ENCODE assay signal across 23 mouse cellular contexts in the genomic region with DNA sequence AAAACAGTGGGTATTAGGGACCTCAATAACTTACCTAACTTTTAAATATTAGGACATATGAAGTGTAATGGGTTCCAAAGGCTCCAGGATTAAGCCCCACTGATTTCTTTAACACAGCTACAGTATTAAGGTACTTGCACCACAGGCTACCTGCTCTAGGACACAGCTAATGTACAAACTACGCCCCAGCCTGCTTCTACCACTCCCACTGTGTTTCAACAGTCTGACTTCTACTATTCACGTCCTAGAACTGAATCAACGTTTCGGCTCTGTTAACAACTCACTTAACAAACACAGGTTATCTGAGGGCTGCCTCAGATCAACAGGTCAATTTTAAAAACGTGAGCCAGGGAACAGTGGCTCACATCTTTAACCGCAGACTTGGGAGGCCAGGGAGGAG. TPM values are rescaled to one million over a fixed set of nuclear protein-coding genes. Genes with fewer than 3 reads are reported as not detected.
A peak's percentile ranks its signal among the peaks of the same experiment; 100 is the strongest.
DNase-seq lines count a peak whose midpoint lies in the region; ATAC-seq and TF ChIP-seq lines count a peak whose summit lies in the region.
"Had no signal": no experiment of that assay in that cellular context is flagged by ENCODE, and none has a peak within 500 bp of the region (broad histone marks: within the 10 kb centered on the region; RNA-seq: fewer than 3 reads in every experiment).

No protein-coding gene starts in this region.

- TF ChIP-seq CTCF in stomach, postnatal 0 days (IDR thresholded peaks at IDR 0.05; ENCODE audit: low read depth): no peak

- intact Hi-C loops in left cerebral cortex, postnatal 4 days (cut with DNase I): loop anchor here (10.0 kb wide), 1 partner anchor 731 kb away; no protein-coding TSS in a partner anchor

- no peak for TF ChIP-seq EP300 in stomach, postnatal 0 days (optimal IDR thresholded peaks at IDR 0.05)

- peak overlapping the region; percentile 12; the same call in 1 of the 2 replicates for H3K27ac ChIP-seq in liver, embryonic 12.5 days
- H3K27ac ChIP-seq in liver, embryonic 11.5 days (ENCODE audit: low read depth, low read length): no peak overlapping the region
- H3K27ac ChIP-seq in stomach, embryonic 15.5 days: no peak overlapping the region
- H3K27ac ChIP-seq in stomach, postnatal 0 days (replicated peaks): no peak overlapping the region
- peak overlapping the region; percentile 26 for H3K27ac ChIP-seq in liver, embryonic 16.5 days (ENCODE audit: low read length)
- H3K27ac ChIP-seq: embryonic facial prominence, embryonic 10.5 days; embryonic facial prominence, embryonic 12.5 days; forebrain, embryonic 13.5 days; forebrain, embryonic 15.5 days had no signal

- 0 out of 2 replicates have a peak, but pooled peaks have one; percentile 24 for ATAC-seq in liver, embryonic 12.5 days
- no peak for ATAC-seq in liver, embryonic 11.5 days (replicated peaks; ENCODE audit: low FRiP score)
- ATAC-seq in stomach, embryonic 15.5 days (ENCODE audit: insufficient read depth, low FRiP score, low read depth): 0 out of 2 replicates have a peak, but pooled peaks have one; percentile 16
- no peak for ATAC-seq in stomach, postnatal 0 days (ENCODE audit: low FRiP score, low TSS enrichment)
- ATAC-seq in liver, embryonic 16.5 days (ENCODE audit: low read depth): peak; percentile 76
- ATAC-seq: Patski had no signal

- H3K9ac ChIP-seq in liver, embryonic 12.5 days: no peak overlapping the region
- H3K9ac ChIP-seq in liver, embryonic 11.5 days (ENCODE audit: low read depth, low read length): no peak overlapping the region
- no peak overlapping the region for H3K9ac ChIP-seq in stomach, embryonic 15.5 days
- H3K9ac ChIP-seq in stomach, postnatal 0 days (ENCODE audit: low read length): no peak overlapping the region
- no peak overlapping the region for H3K9ac ChIP-seq in liver, embryonic 16.5 days (ENCODE audit: low read depth, low read length)
- H3K9ac ChIP-seq: embryonic facial prominence, embryonic 12.5 days; forebrain, embryonic 13.5 days; forebrain, embryonic 15.5 days had no signal

- H3K4me1 ChIP-seq in liver, embryonic 12.5 days: no peaks in the 10 kb centered on the region; the same call in 1 of the 2 replicates
- no peaks in the 10 kb centered on the region for H3K4me1 ChIP-seq in liver, embryonic 11.5 days (replicated peaks; ENCODE audit: control insufficient read depth, insufficient read depth, low read length)
- no peaks in the 10 kb centered on the region for H3K4me1 ChIP-seq in stomach, embryonic 15.5 days
- no peaks in the 10 kb centered on the region for H3K4me1 ChIP-seq in stomach, postnatal 0 days (replicated peaks; ENCODE audit: control insufficient read depth, insufficient read depth)
- H3K4me1 ChIP-seq in liver, embryonic 16.5 days (ENCODE audit: control insufficient read depth, low read depth, low read length): peaks cover 2% of the 10 kb centered on the region; the same call in 1 of the 2 replicates
- H3K4me1 ChIP-seq: embryonic facial prominence, embryonic 10.5 days; embryonic facial prominence, embryonic 12.5 days; forebrain, embryonic 13.5 days; forebrain, embryonic 15.5 days had no signal

- no peaks in the 10 kb centered on the region for H3K27me3 ChIP-seq in liver, embryonic 12.5 days (replicated peaks)
- H3K27me3 ChIP-seq in liver, embryonic 11.5 days (replicated peaks; ENCODE audit: control insufficient read depth, insufficient read depth, low read length): no peaks in the 10 kb centered on the region
- no peaks in the 10 kb centered on the region for H3K27me3 ChIP-seq in stomach, embryonic 15.5 days (replicated peaks)
- H3K27me3 ChIP-seq in stomach, postnatal 0 days (ENCODE audit: control insufficient read depth, insufficient read depth, low read length): no peaks in the 10 kb centered on the region
- H3K27me3 ChIP-seq in liver, embryonic 16.5 days (ENCODE audit: control insufficient read depth, insufficient read depth, low read depth, low read length): no peaks in the 10 kb centered on the region
- H3K27me3 ChIP-seq: CH12.LX; embryonic facial prominence, embryonic 12.5 days; forebrain, embryonic 13.5 days; forebrain, embryonic 15.5 days; Patski had no signal

- WGBS in liver, embryonic 12.5 days (ENCODE audit: insufficient replicate concordance): 73% methylated on average over 6 of the region's 6 CpGs
- 76% methylated on average over 6 of the region's 6 CpGs for WGBS in liver, embryonic 11.5 days
- 70% methylated on average over 6 of the region's 6 CpGs for WGBS in stomach, embryonic 15.5 days
- WGBS in stomach, postnatal 0 days: 67% methylated on average over 6 of the region's 6 CpGs
- WGBS in liver, embryonic 16.5 days (ENCODE audit: insufficient replicate concordance): 61% methylated on average over 6 of the region's 6 CpGs

- no peaks in the 10 kb centered on the region for H3K9me3 ChIP-seq in liver, embryonic 12.5 days (replicated peaks)
- H3K9me3 ChIP-seq in liver, embryonic 11.5 days (ENCODE audit: control insufficient read depth, low read length): no peaks in the 10 kb centered on the region
- no peaks in the 10 kb centered on the region for H3K9me3 ChIP-seq in stomach, embryonic 15.5 days
- no peaks in the 10 kb centered on the region for H3K9me3 ChIP-seq in stomach, postnatal 0 days (ENCODE audit: control insufficient read depth, low read length)
- H3K9me3 ChIP-seq in liver, embryonic 16.5 days (replicated peaks; ENCODE audit: control insufficient read depth, low read length): no peaks in the 10 kb centered on the region
- H3K9me3 ChIP-seq: embryonic facial prominence, embryonic 10.5 days; embryonic facial prominence, embryonic 12.5 days; forebrain, embryonic 13.5 days; forebrain, embryonic 15.5 days; G1E had no signal

- H3K36me3 ChIP-seq in liver, embryonic 12.5 days: peaks cover 96% of the 10 kb centered on the region
- H3K36me3 ChIP-seq in liver, embryonic 11.5 days (ENCODE audit: control insufficient read depth, insufficient read depth, low read length): peaks cover 46% of the 10 kb centered on the region
- H3K36me3 ChIP-seq in stomach, embryonic 15.5 days: peaks cover 52% of the 10 kb centered on the region
- peaks cover 35% of the 10 kb centered on the region for H3K36me3 ChIP-seq in stomach, postnatal 0 days (ENCODE audit: control insufficient read depth, insufficient read depth, low read length)
- H3K36me3 ChIP-seq in liver, embryonic 16.5 days (ENCODE audit: control insufficient read depth, insufficient read depth): peaks cover 47% of the 10 kb centered on the region

- no peak overlapping the region for H3K4me3 ChIP-seq in liver, embryonic 12.5 days
- H3K4me3 ChIP-seq in liver, embryonic 11.5 days (ENCODE audit: low read depth, low read length): no peak overlapping the region
- no peak overlapping the region for H3K4me3 ChIP-seq in stomach, embryonic 15.5 days (replicated peaks)
- H3K4me3 ChIP-seq in stomach, postnatal 0 days (ENCODE audit: low read depth, low read length): no peak overlapping the region
- H3K4me3 ChIP-seq in liver, embryonic 16.5 days (ENCODE audit: low read depth, low read length): no peak overlapping the region
- H3K4me3 ChIP-seq: embryonic facial prominence, embryonic 10.5 days; embryonic facial prominence, embryonic 12.5 days; forebrain, embryonic 13.5 days; forebrain, embryonic 15.5 days had no signal

- no peak overlapping the region for H3K4me2 ChIP-seq in liver, embryonic 12.5 days
- H3K4me2 ChIP-seq in liver, embryonic 11.5 days: no peak overlapping the region
- no peak overlapping the region for H3K4me2 ChIP-seq in stomach, embryonic 15.5 days
- H3K4me2 ChIP-seq in stomach, postnatal 0 days (replicated peaks; ENCODE audit: low read depth): no peak overlapping the region
- H3K4me2 ChIP-seq in liver, embryonic 16.5 days (ENCODE audit: low read depth, low read length): no peak overlapping the region
- H3K4me2 ChIP-seq: embryonic facial prominence, embryonic 12.5 days; forebrain, embryonic 13.5 days; forebrain, embryonic 15.5 days had no signal

- DNase-seq in liver, embryonic 11.5 days (ENCODE audit: low spot score): no peak
- no peak for DNase-seq in stomach, postnatal 0 days (ENCODE audit: low spot score)
- DNase-seq in yolk sac, embryonic 10.5 days (ENCODE audit: low spot score): peak; percentile 22
- no peak for DNase-seq in natural killer cell, adult 2 months (ENCODE audit: low spot score in 2 of 2)
- DNase-seq in left cerebral cortex, postnatal 4 days: no peak
- DNase-seq: adrenal gland, adult 8-10 months; cerebellum, adult 11-12 months; cerebellum, adult 2 months; cerebellum, adult 9-10 months had no signal

RNA-seq across cellular contexts. Expression of gene Adh5, which starts 20.9 kb away (rescaled TPM):
- polyA plus RNA-seq in liver, embryonic 12.5 days (2016; fragmentation: Nextera tagmentation; extraction: Ambion mirVana): 96.7 and 98.9 TPM in 2 replicates
- polyA plus RNA-seq in liver, embryonic 11.5 days (2014; fragmentation: Nextera tagmentation; extraction: Ambion mirVana): 176 and 184 TPM in 2 replicates
- polyA plus RNA-seq in stomach, embryonic 15.5 days (2015; fragmentation: Nextera tagmentation; extraction: Ambion mirVana): 181 and 197 TPM in 2 replicates
- 99.8 and 104 TPM in 2 replicates for polyA plus RNA-seq in stomach, postnatal 0 days (2015; fragmentation: Nextera tagmentation; extraction: Ambion mirVana)
- 178 and 180 TPM in 2 replicates for polyA plus RNA-seq in liver, embryonic 16.5 days (2015; fragmentation: Nextera tagmentation; extraction: Ambion mirVana)
- total RNA-seq in left cerebral cortex, postnatal 4 days (2021): 100 to 1,000 TPM; 120 to 122 TPM

RNA-seq across cellular contexts. Expression of gene Metap1, which starts 25.5 kb away (rescaled TPM):
- polyA plus RNA-seq in liver, embryonic 12.5 days (2016; fragmentation: Nextera tagmentation; extraction: Ambion mirVana): 31.8 and 33.1 TPM in 2 replicates
- polyA plus RNA-seq in liver, embryonic 11.5 days (2014; fragmentation: Nextera tagmentation; extraction: Ambion mirVana): 51.8 and 54.1 TPM in 2 replicates
- 46.1 and 48.1 TPM in 2 replicates for polyA plus RNA-seq in stomach, embryonic 15.5 days (2015; fragmentation: Nextera tagmentation; extraction: Ambion mirVana)
- polyA plus RNA-seq in stomach, postnatal 0 days (2015; fragmentation: Nextera tagmentation; extraction: Ambion mirVana): 33.9 and 34.1 TPM in 2 replicates
- 19.0 and 21.2 TPM in 2 replicates for polyA plus RNA-seq in liver, embryonic 16.5 days (2015; fragmentation: Nextera tagmentation; extraction: Ambion mirVana)
- total RNA-seq in left cerebral cortex, postnatal 4 days (2021): 10 to 100 TPM; 62.7 to 64.6 TPM

RNA-seq across cellular contexts. Expression of gene Adh4, which starts 48.5 kb away (rescaled TPM):
- polyA plus RNA-seq in liver, embryonic 12.5 days (2016; fragmentation: Nextera tagmentation; extraction: Ambion mirVana): 0.20 TPM in 1 of 2 replicates, not detected in the other
- not detected in 2 replicates for polyA plus RNA-seq in liver, embryonic 11.5 days (2014; fragmentation: Nextera tagmentation; extraction: Ambion mirVana)
- polyA plus RNA-seq in stomach, embryonic 15.5 days (2015; fragmentation: Nextera tagmentation; extraction: Ambion mirVana): 0.12 TPM in 1 of 2 replicates, not detected in the other
- polyA plus RNA-seq in stomach, postnatal 0 days (2015; fragmentation: Nextera tagmentation; extraction: Ambion mirVana): not detected in 2 replicates
- 0.06 and 0.09 TPM in 2 replicates for polyA plus RNA-seq in liver, embryonic 16.5 days (2015; fragmentation: Nextera tagmentation; extraction: Ambion mirVana)
- not detected for total RNA-seq in left cerebral cortex, postnatal 4 days (2021)
- total RNA-seq: G1E had no signal
- polyA plus RNA-seq: CD4-positive, CD25-positive, alpha-beta regulatory T cell, adult 4 months; cerebellum, adult 2 months; cortical plate, adult 2 months; embryonic facial prominence, embryonic 10.5 days; embryonic facial prominence, embryonic 12.5 days; embryonic facial prominence, embryonic 14.5 days; forebrain, embryonic 11.5 days; forebrain, embryonic 13.5 days; forebrain, embryonic 15.5 days; G1E; Patski had no signal

Comparison
In these comparisons a context has a peak if more than half of its experiments do, and no peak if none do; other contexts are left out.
1. ATAC-seq: peak in liver, embryonic 12.5 days (single experiment), stomach, embryonic 15.5 days (single experiment) and liver, embryonic 16.5 days (single experiment); none in liver, embryonic 11.5 days (single experiment) and stomach, postnatal 0 days (single experiment).
2. H3K27ac ChIP-seq: peak in liver, embryonic 12.5 days (single experiment) and liver, embryonic 16.5 days (single experiment); none in liver, embryonic 11.5 days (single experiment), stomach, embryonic 15.5 days (single experiment) and stomach, postnatal 0 days (single experiment).